Mouse (Mus musculus) midbrain, postnatal 0 days (tissue): Measurements from ENCODE around the gene Npff. TPM values are rescaled to one million over a fixed set of nuclear protein-coding genes. Genes with fewer than 3 reads are reported as not detected.

Source experiments
- ATAC-seq: fragments of 200-750 bp; cut with Nextera tagmentation; 2 replicates; pipeline ENCODE4 v1.8.0; 2017; ENCODE audit warnings: moderate number of reproducible peaks, mild to moderate bottlenecking, moderate TSS enrichment, moderate library complexity; ENCODE audit not compliant: low FRiP score
- DNase-seq: peaks from one replicate; pipeline ENCODE4 v3.0.0-alpha.2; 2015; ENCODE audit warnings: low spot score
- H3K27ac ChIP-seq: fragments of 300-500 bp; sonication (generic); 2 replicates; pipeline ENCODE4 v1.5.1; 2014; ENCODE audit warnings: low read depth, mild to moderate bottlenecking, low read length, mixed read lengths
- H3K27me3 ChIP-seq: fragments of 300-500 bp; sonication (generic); 2 replicates; pipeline ENCODE4 v1.6.1; 2014; ENCODE audit warnings: low read length, control low read depth, mixed read lengths; ENCODE audit not compliant: insufficient read depth
- H3K36me3 ChIP-seq: fragments of 300-500 bp; sonication (generic); 2 replicates; pipeline ENCODE4 v1.6.1; 2014; ENCODE audit warnings: low read length, control low read depth, mixed read lengths; ENCODE audit not compliant: insufficient read depth
- H3K4me1 ChIP-seq: fragments of 300-500 bp; sonication (generic); 2 replicates; pipeline ENCODE4 v1.6.1; 2014; ENCODE audit warnings: mild to moderate bottlenecking, control low read depth, antibody characterized with exemption, low read length, mixed read lengths; ENCODE audit not compliant: insufficient read depth
- H3K4me2 ChIP-seq: fragments of 300-500 bp; sonication (generic); 2 replicates; pipeline ENCODE4 v1.6.1; 2014; ENCODE audit warnings: low read depth, mild to moderate bottlenecking, low read length, mixed read lengths; ENCODE audit not compliant: poor library complexity, severe bottlenecking
- H3K4me3 ChIP-seq: fragments of 300-500 bp; sonication (generic); 2 replicates; pipeline ENCODE4 v1.5.1; 2014; ENCODE audit warnings: low read depth, mild to moderate bottlenecking, low read length, moderate library complexity
- H3K9ac ChIP-seq: fragments of 300-500 bp; sonication (generic); replicated peaks from 2 replicates; pipeline ENCODE4 v1.6.1; 2014; ENCODE audit warnings: mild to moderate bottlenecking, low read length, moderate library complexity, mixed read lengths; ENCODE audit not compliant: poor library complexity, severe bottlenecking
- H3K9me3 ChIP-seq: fragments of 300-500 bp; sonication (generic); 2 replicates; pipeline ENCODE4 v1.6.1; 2016; ENCODE audit warnings: low read length, control low read depth
- CTCF ChIP-seq: IDR thresholded peaks from 2 replicates; pipeline ENCODE4 v1.5.1; 2016; ENCODE audit warnings: antibody characterized with exemption, mild to moderate bottlenecking
- WGBS: fragments of 180-500 bp; shearing (Covaris S2); extraction: QIAGEN DNeasy Blood & Tissue Kit; methylation state at CpG from one replicate; pipeline ENCODE4 v1.1.7; 2014; 5-methylcytosine and 5-hydroxymethylcytosine counted together
- polyA plus RNA-seq: library from polyadenylated mRNA; unstranded; fragments of >200 nt; fragmentation: Nextera tagmentation; extraction: Ambion mirVana; gene quantifications from 2 replicates; pipeline ENCODE4 v1.2.1, GENCODE M21; 2015
- total RNA-seq: library from RNA; depleted of rRNA; stranded (reverse); fragments of >200 nt; gene quantifications from 2 replicates; pipeline ENCODE4 v1.2.3, GENCODE M21; 2014

Gene Npff
- total and polyA plus RNA-seq, 2 experiments from 2014 or later, result 1.3 to 2.6 TPM

DNA sequence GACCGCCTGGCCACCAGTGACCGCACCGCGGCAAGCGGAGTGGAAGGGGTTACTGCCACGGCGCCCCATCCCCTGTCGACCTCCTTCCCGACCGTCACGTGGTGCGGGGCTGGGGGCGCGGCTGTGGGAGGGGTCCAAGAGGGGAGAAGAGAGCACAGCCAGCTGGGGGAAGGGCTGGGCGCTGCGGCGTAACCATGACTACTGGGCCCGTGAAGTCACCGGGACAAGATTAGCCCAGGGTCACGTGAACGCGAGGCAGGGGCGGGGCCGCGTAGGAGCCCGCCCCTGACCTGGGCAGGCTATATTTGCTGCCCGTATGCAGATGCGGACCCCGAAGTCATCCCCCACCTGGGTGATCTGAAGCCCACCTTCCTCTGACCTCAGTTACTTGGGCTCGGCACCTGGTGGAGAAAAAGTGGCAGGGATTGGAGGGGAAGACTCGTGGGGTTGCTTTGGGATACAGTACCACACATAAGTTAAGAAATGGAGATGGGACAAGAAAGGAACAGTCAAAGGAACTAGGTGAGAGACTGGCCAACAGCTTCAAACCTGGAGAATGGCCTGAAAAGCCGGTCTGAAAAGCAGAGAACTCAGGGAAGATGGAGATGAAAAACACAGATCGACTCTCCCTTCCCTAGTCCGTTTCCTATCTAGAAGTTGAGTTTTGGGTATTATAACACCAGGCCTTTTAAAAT lies 14.0 kb downstream of the Npff start:
- H3K4me3 ChIP-seq, result peak overlapping the region; percentile 64
- peaks cover 21% of the 10 kb centered on the region for H3K4me1 ChIP-seq
- WGBS, result 1% methylated on average over 33 of the region's 34 CpGs
- H3K4me2 ChIP-seq, result peak overlapping the region; percentile 75
- H3K36me3 ChIP-seq, result peaks cover 8% of the 10 kb centered on the region; the same call in 1 of the 2 replicates
- H3K27ac ChIP-seq, result peak overlapping the region; percentile 97
- no peaks in the 10 kb centered on the region for H3K9me3 ChIP-seq
- TF ChIP-seq CTCF, result peak; percentile 20; the same call in 1 of the 2 replicates
- peak overlapping the region; percentile 82 for H3K9ac ChIP-seq
- ATAC-seq, result peak; percentile 96
- H3K27me3 ChIP-seq, result no peaks in the 10 kb centered on the region
- DNase-seq, result peak; percentile 95

DNA sequence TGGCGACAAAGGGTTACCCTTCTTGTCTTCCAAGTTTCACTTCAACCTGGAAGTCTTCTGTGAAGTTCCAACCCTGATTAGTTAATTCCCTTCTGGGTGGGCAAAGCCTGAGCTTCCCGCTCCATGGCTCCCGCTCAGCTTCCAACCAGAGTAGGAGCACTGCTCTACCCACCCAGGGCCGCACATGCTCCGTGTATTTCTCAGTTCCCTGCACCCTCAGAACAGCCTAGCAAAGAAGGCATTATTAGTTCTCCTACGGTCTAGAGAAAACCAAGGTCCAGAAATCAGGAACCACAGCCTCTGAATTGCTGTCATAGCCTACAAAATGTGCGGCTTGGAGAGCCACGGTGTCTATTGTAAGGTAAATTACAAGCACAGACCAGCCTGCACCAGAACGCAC lies 14.6 kb downstream of the Npff start:
- peak overlapping the region; percentile 75 for H3K4me2 ChIP-seq
- no peaks in the 10 kb centered on the region for H3K27me3 ChIP-seq
- WGBS, result 6% methylated on average over 9 of the region's 9 CpGs
- peaks cover 11% of the 10 kb centered on the region; the same call in 1 of the 2 replicates for H3K36me3 ChIP-seq
- H3K4me1 ChIP-seq, result peaks cover 15% of the 10 kb centered on the region
- peak overlapping the region; percentile 64 for H3K4me3 ChIP-seq
- peak overlapping the region; percentile 82 for H3K9ac ChIP-seq
- H3K27ac ChIP-seq, result peak overlapping the region; percentile 97
- ATAC-seq (peak; percentile 77), DNase-seq (peak; percentile 58)
- H3K9me3 ChIP-seq, result no peaks in the 10 kb centered on the region
- TF ChIP-seq CTCF, result no peak

DNA sequence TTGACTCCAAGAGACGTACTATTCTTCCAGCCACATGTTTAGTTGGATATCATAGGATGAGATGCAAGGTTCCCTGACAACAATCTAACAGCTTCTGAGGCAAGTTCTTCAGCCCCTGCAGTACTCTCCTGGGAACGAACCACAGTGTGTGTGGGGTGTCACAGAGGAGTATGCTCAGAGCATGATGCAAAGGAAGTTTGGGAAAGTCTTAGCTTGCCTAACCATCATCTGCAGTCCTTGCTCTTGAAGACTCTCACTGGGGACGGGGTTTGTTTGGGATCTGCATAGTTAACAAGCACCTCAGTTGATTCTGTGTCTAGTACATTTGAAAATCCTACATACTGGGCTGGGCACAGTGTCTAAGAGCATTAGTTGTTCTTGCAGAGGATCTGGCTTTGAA lies 16.4 kb downstream of the Npff start:
- 81% methylated on average over 3 of the region's 3 CpGs for WGBS
- H3K4me1 ChIP-seq, result peaks cover 9% of the 10 kb centered on the region; the same call in 1 of the 2 replicates
- no peak overlapping the region for H3K27ac ChIP-seq
- H3K4me2 ChIP-seq, result no peak overlapping the region
- DNase-seq (no peak), ATAC-seq (no peak)
- no peak overlapping the region for H3K9ac ChIP-seq
- H3K27me3 ChIP-seq, result no peaks in the 10 kb centered on the region
- no peak overlapping the region for H3K4me3 ChIP-seq
- H3K9me3 ChIP-seq, result no peaks in the 10 kb centered on the region
- H3K36me3 ChIP-seq, result peaks cover 26% of the 10 kb centered on the region
- no peak for TF ChIP-seq CTCF

DNA sequence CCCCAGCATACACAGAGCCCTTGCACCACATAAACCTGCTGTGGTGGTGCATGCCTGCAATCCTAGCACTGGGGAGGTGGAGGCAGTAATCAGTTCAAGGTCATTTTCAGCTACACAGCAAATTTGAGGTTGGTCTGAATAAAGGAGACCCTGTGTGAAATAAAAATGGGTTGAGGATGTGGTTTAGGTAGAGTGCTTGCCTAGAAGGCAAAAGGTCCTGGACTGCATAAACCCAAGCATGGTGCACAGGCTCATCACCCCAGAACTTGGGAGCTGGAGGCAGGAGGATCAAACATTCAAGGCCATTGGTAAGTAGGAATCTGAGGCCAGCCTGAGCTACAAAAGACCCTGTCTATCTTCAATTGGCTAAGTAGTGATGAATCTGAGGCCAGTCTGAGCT lies 17.2 kb downstream of the Npff start:
- Histone ChIP-seq H3K27ac (no peak overlapping the region), H3K9ac (no peak overlapping the region), H3K36me3 (peaks cover 33% of the 10 kb centered on the region), H3K4me3 (no peak overlapping the region), H3K9me3 (no peaks in the 10 kb centered on the region), H3K4me2 (no peak overlapping the region), H3K4me1 (peaks cover 9% of the 10 kb centered on the region; the same call in 1 of the 2 replicates), H3K27me3 (no peaks in the 10 kb centered on the region)
- ATAC-seq (no peak), DNase-seq (no peak)
- TF ChIP-seq CTCF, result no peak

DNA sequence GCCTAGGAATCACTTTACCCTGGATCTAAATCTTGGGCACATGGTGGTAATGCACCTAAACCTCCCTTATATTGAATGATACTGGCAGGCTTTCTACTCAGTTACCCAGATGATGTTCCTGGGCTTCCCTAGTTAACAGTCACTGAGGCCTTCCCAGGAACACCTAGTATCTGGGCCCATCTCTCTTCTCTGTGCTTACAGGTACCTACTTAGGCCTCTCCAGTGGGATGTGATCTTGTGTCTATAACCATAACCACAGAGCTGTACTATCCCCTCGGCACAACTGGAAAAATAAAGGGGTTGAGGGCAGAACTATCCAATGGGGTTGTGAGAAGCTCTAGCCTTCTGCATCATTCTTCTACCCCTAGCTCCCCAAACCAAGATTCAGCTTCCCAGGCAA lies 17.9 kb downstream of the Npff start:
- H3K9ac ChIP-seq, result no peak overlapping the region
- DNase-seq (no peak), ATAC-seq (no peak)
- no peaks in the 10 kb centered on the region for H3K9me3 ChIP-seq
- H3K27me3 ChIP-seq, result no peaks in the 10 kb centered on the region
- H3K4me1 ChIP-seq, result peaks cover 7% of the 10 kb centered on the region; the same call in 1 of the 2 replicates
- WGBS, result 87% methylated on average over 1 of the region's 1 CpGs
- H3K4me2 ChIP-seq, result no peak overlapping the region
- H3K4me3 ChIP-seq, result no peak overlapping the region
- TF ChIP-seq CTCF, result no peak
- H3K36me3 ChIP-seq, result peaks cover 40% of the 10 kb centered on the region
- H3K27ac ChIP-seq, result no peak overlapping the region

DNA sequence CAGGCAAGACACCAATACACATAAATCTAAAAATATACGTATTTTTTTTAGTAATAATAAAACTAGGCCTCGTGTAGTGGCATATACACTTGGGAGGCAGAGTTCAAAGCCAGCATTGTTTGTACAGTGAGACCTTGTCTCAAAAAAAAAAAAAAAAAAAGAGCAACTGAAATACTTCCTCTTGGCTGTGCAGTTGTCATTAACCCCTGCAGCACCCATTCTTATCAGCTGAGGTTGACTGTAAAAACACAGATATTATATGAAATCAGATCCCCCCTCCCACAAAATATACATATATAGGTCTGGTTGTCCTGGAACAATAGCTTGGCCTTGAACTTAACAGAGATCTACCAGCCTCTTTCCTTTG lies 18.3 kb downstream of the Npff start:
- H3K9me3 ChIP-seq, result no peaks in the 10 kb centered on the region
- H3K4me2 ChIP-seq, result no peak overlapping the region
- peaks cover 4% of the 10 kb centered on the region; the same call in 1 of the 2 replicates for H3K4me1 ChIP-seq
- H3K9ac ChIP-seq, result no peak overlapping the region
- 54% methylated on average over 2 of the region's 2 CpGs for WGBS
- no peak for TF ChIP-seq CTCF
- peaks cover 44% of the 10 kb centered on the region for H3K36me3 ChIP-seq
- H3K27ac ChIP-seq, result no peak overlapping the region
- ATAC-seq (no peak), DNase-seq (no peak)
- no peak overlapping the region for H3K4me3 ChIP-seq
- H3K27me3 ChIP-seq, result no peaks in the 10 kb centered on the region
